Mouse (Mus musculus) forebrain, embryonic 14.5 days (tissue): ENCODE measurements at regions not wholly inside any gene's neighbourhood (a gene's known extent, or its start where the extent isn't known, plus 50 kb on each side); places are given as distances from the start of the nearest gene placed in this dataset.

ENCODE experiments used
- ATAC-seq: fragments of 200-750 bp; cut with Nextera tagmentation; 2 replicates; pipeline ENCODE4 v1.8.0; 2017; ENCODE audit warnings: mild to moderate bottlenecking, moderate library complexity
- DNase-seq: peaks from one replicate; pipeline ENCODE4 v3.0.0-alpha.2; 2015; ENCODE audit warnings: low spot score
- H3K27ac ChIP-seq: fragments of 300-500 bp; sonication (generic); 2 replicates; pipeline ENCODE4 v1.5.1; 2014; ENCODE audit warnings: low read depth, mild to moderate bottlenecking, control low read depth, low read length, moderate library complexity
- H3K27me3 ChIP-seq: fragments of 300-500 bp; sonication (generic); replicated peaks from 2 replicates; pipeline ENCODE4 v1.6.1; 2014; ENCODE audit warnings: low read length, control low read depth, mixed read lengths; ENCODE audit not compliant: control insufficient read depth, insufficient read depth
- H3K36me3 ChIP-seq: fragments of 300-500 bp; sonication (generic); 2 replicates; pipeline ENCODE4 v1.6.1; 2014; ENCODE audit warnings: low read length, control low read depth; ENCODE audit not compliant: control insufficient read depth, insufficient read depth
- H3K4me1 ChIP-seq: fragments of 300-500 bp; sonication (generic); 2 replicates; pipeline ENCODE4 v1.6.1; 2014; ENCODE audit warnings: antibody characterized with exemption, low read length, control low read depth; ENCODE audit not compliant: control insufficient read depth, insufficient read depth
- H3K4me2 ChIP-seq: fragments of 300-500 bp; sonication (generic); 2 replicates; pipeline ENCODE4 v1.6.1; 2014; ENCODE audit warnings: mild to moderate bottlenecking, control low read depth, low read length
- H3K4me3 ChIP-seq: fragments of 300-500 bp; sonication (generic); 2 replicates; pipeline ENCODE4 v1.5.1; 2014; ENCODE audit warnings: low read depth, low read length, control low read depth
- H3K9ac ChIP-seq: fragments of 300-500 bp; sonication (generic); 2 replicates; pipeline ENCODE4 v1.6.1; 2014; ENCODE audit warnings: mild to moderate bottlenecking, low read length, control low read depth, moderate library complexity
- H3K9me3 ChIP-seq: fragments of 300-500 bp; sonication (generic); replicated peaks from 2 replicates; pipeline ENCODE4 v1.6.1; 2016; ENCODE audit warnings: low read length, control low read depth, mixed read lengths; ENCODE audit not compliant: control insufficient read depth
- WGBS: fragments of 180-500 bp; shearing (Covaris S2); extraction: QIAGEN DNeasy Blood & Tissue Kit; methylation state at CpG from one replicate; pipeline ENCODE4 v1.1.7; 2014; 5-methylcytosine and 5-hydroxymethylcytosine counted together

GRCm38 (mm10) chr8:90725188-90725587, 92.0 kb downstream of the Gm19935 start:
- WGBS, result 90% methylated on average over 5 of the region's 5 CpGs
- DNase-seq, result no peak
- no peaks in the 10 kb centered on the region for H3K27me3 ChIP-seq

GRCm38 (mm10) chr8:90716436-90716835, 100.8 kb downstream of the Gm19935 start:
- Histone ChIP-seq H3K36me3 (no peaks in the 10 kb centered on the region), H3K27me3 (no peaks in the 10 kb centered on the region), H3K4me2 (no peak overlapping the region), H3K4me3 (no peak overlapping the region), H3K9ac (no peak overlapping the region), H3K27ac (no peak overlapping the region), H3K4me1 (no peaks in the 10 kb centered on the region), H3K9me3 (no peaks in the 10 kb centered on the region)
- no peak for ATAC-seq
- DNase-seq, result no peak
- 61% methylated on average over 3 of the region's 3 CpGs for WGBS

More at GRCm38 (mm10) chr8:90725188-90725587, 92.0 kb downstream of the Gm19935 start:
- H3K27ac ChIP-seq, result no peak overlapping the region
- no peak overlapping the region for H3K9ac ChIP-seq
- H3K4me3 ChIP-seq, result no peak overlapping the region
- no peaks in the 10 kb centered on the region for H3K4me1 ChIP-seq
- H3K9me3 ChIP-seq, result no peaks in the 10 kb centered on the region
- no peaks in the 10 kb centered on the region for H3K36me3 ChIP-seq
- H3K4me2 ChIP-seq, result no peak overlapping the region
- no peak for ATAC-seq

- H3K4me3 ChIP-seq, result no peak overlapping the region
- peak; percentile 89 for DNase-seq
- H3K27ac ChIP-seq, result no peak overlapping the region
Measured at GRCm38 (mm10) chr8:90708524-90708923, 108.7 kb downstream of the Gm19935 start.

GRCm38 (mm10) chr8:90692516-90692915, 124.7 kb downstream of the Gm19935 start:
- no peaks in the 10 kb centered on the region for H3K9me3 ChIP-seq
- H3K4me1 ChIP-seq, result no peaks in the 10 kb centered on the region
- no peak overlapping the region for H3K27ac ChIP-seq
- DNase-seq, result no peak
- H3K27me3 ChIP-seq, result no peaks in the 10 kb centered on the region
- no peak overlapping the region for H3K4me2 ChIP-seq
- no peak overlapping the region for H3K9ac ChIP-seq
- no peak overlapping the region for H3K4me3 ChIP-seq
- no peaks in the 10 kb centered on the region for H3K36me3 ChIP-seq
- WGBS, result 91% methylated on average over 3 of the region's 3 CpGs
- no peak for ATAC-seq

More at GRCm38 (mm10) chr8:90708524-90708923, 108.7 kb downstream of the Gm19935 start:
- no peaks in the 10 kb centered on the region; the same call in 1 of the 2 replicates for H3K4me1 ChIP-seq
- peak; percentile 26; the same call in 1 of the 2 replicates for ATAC-seq
- 0 out of 2 replicates have a peak overlapping the region, but pooled peaks have one; percentile 5 for H3K4me2 ChIP-seq
- WGBS, result 12% methylated on average over 5 of the region's 5 CpGs
- H3K9me3 ChIP-seq, result no peaks in the 10 kb centered on the region
- no peak overlapping the region for H3K9ac ChIP-seq
- no peaks in the 10 kb centered on the region for H3K27me3 ChIP-seq
- H3K36me3 ChIP-seq, result no peaks in the 10 kb centered on the region

GRCm38 (mm10) chr8:90685076-90685475, 132.1 kb downstream of the Gm19935 start:
- no peaks in the 10 kb centered on the region for H3K27me3 ChIP-seq
- H3K4me1 ChIP-seq, result no peaks in the 10 kb centered on the region
- H3K9ac ChIP-seq, result no peak overlapping the region
- no peaks in the 10 kb centered on the region for H3K36me3 ChIP-seq
- no peak overlapping the region for H3K27ac ChIP-seq
- H3K4me2 ChIP-seq, result no peak overlapping the region
- H3K9me3 ChIP-seq, result no peaks in the 10 kb centered on the region
- no peak overlapping the region for H3K4me3 ChIP-seq
- WGBS, result 89% methylated on average over 2 of the region's 2 CpGs
- ATAC-seq (no peak), DNase-seq (peak; percentile 48)

- peak; percentile 82 for DNase-seq
- Histone ChIP-seq H3K27me3 (no peaks in the 10 kb centered on the region), H3K9me3 (peaks cover 3% of the 10 kb centered on the region; the same call in 1 of the 2 replicates), H3K27ac (peak overlapping the region; percentile 6; the same call in 1 of the 2 replicates), H3K4me1 (peaks cover 8% of the 10 kb centered on the region; the same call in 1 of the 2 replicates), H3K9ac (peak overlapping the region; percentile 52; the same call in 1 of the 2 replicates), H3K4me2 (peak overlapping the region; percentile 54), H3K4me3 (peak overlapping the region; percentile 8), H3K36me3 (no peaks in the 10 kb centered on the region)
- peak; percentile 79 for ATAC-seq
- WGBS, result 1% methylated on average over 14 of the region's 14 CpGs
Measured at GRCm38 (mm10) chr8:90670471-90671057, 146.6 kb downstream of the Gm19935 start.

- DNase-seq (no peak), ATAC-seq (no peak)
- no peak overlapping the region for H3K4me3 ChIP-seq
Measured at GRCm38 (mm10) chr8:90669396-90669795, 147.8 kb downstream of the Gm19935 start.

GRCm38 (mm10) chr8:90659066-90659465, 158.1 kb downstream of the Gm19935 start:
- peak; percentile 72 for ATAC-seq
- Histone ChIP-seq H3K4me2 (no peak overlapping the region), H3K9ac (no peak overlapping the region), H3K9me3 (peaks cover 9% of the 10 kb centered on the region), H3K36me3 (no peaks in the 10 kb centered on the region), H3K4me1 (peaks cover 24% of the 10 kb centered on the region), H3K4me3 (no peak overlapping the region), H3K27ac (no peak overlapping the region; the same call in 1 of the 2 replicates), H3K27me3 (no peaks in the 10 kb centered on the region)
- WGBS, result 3% methylated on average over 3 of the region's 3 CpGs
- DNase-seq, result peak; percentile 76

More at GRCm38 (mm10) chr8:90669396-90669795, 147.8 kb downstream of the Gm19935 start:
- peaks cover 8% of the 10 kb centered on the region; the same call in 1 of the 2 replicates for H3K4me1 ChIP-seq
- no peak overlapping the region for H3K9ac ChIP-seq
- H3K9me3 ChIP-seq, result peaks cover 5% of the 10 kb centered on the region; the same call in 1 of the 2 replicates
- H3K27me3 ChIP-seq, result no peaks in the 10 kb centered on the region
- 35% methylated on average over 9 of the region's 9 CpGs for WGBS
- no peak overlapping the region for H3K27ac ChIP-seq
- no peaks in the 10 kb centered on the region for H3K36me3 ChIP-seq
- no peak overlapping the region for H3K4me2 ChIP-seq

- Histone ChIP-seq H3K36me3 (no peaks in the 10 kb centered on the region), H3K27ac (peak overlapping the region; percentile 59), H3K4me3 (no peak overlapping the region), H3K27me3 (no peaks in the 10 kb centered on the region), H3K9ac (no peak overlapping the region; the same call in 1 of the 2 replicates), H3K4me2 (peak overlapping the region; percentile 41), H3K9me3 (peaks cover 9% of the 10 kb centered on the region), H3K4me1 (peaks cover 24% of the 10 kb centered on the region)
- WGBS, result 4% methylated on average over 7 of the region's 7 CpGs
- peak; percentile 95 for DNase-seq
- ATAC-seq, result peak; percentile 60
Measured at GRCm38 (mm10) chr8:90657641-90658051, 159.5 kb downstream of the Gm19935 start.
